Mouse (Mus musculus) c-Kit-negative CD71-positive TER-119-positive erythroid progenitor cells, embryonic 14.5 days (primary cell): ENCODE data around the gene Kctd8.

Experiments used
- DNase-seq: peaks from one replicate; pipeline ENCODE4 v3.0.0-alpha.2; 2013; ENCODE audit warnings: low read depth, low spot score

The Kctd8 gene

DNA sequence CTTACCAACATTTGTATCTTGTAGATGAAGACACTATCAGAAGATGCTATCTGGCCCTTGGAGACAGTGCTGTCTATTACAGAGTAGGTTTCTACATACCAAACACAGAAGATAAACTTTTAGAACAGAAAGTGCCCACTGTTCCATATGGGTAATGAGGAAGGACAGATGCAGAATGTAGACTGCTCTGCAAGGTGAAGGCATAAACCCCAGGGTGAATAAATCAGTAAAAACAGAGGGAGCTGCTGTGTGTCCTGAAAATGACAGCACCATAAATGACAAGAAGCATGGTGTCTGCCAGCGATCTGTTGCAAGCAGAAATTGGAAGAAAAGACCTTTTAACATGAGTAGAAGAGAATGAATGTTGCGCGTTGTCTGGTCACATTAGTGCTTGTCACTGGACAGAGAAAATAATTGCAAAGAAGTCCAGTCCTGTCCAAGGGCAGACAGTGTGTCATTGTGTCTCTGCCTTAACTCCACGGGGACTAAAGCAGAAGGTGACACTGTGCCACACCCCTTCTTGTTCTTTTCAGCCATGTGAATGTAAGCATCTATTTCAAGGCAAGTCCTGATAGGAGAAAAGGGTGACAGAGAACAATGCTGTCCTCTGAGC is 181.5 kb downstream of the Kctd8 start:
- DNase-seq, result no peak

- DNase-seq, result no peak
Observed at GRCm38 (mm10) chr5:69156489-69156888, 185.0 kb downstream of the Kctd8 start.

GRCm38 (mm10) chr5:69145827-69146226 is 195.7 kb downstream of the Kctd8 start:
- DNase-seq, result no peak

GRCm38 (mm10) chr5:69141082-69141481 is 200.4 kb downstream of the Kctd8 start:
- no peak for DNase-seq

DNA sequence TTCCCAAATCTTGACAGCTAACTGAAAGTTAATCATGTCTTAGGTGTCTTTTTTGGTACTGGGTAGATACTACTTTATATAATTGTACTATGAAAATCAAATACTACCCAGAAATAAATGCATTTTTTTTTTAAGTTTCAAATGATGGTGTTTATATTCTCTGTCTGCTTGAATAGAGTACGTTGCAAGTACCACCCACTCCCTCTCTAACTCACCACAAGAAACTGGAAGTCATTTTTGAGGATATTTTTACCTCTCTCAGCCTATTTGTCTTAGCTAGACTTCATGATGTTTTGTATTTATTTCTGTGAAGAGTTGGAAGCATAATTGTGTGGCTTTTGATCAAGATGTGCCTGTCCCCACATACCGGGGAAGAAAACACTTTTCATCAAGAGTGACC is 232.8 kb downstream of the Kctd8 start:
- DNase-seq, result no peak

- no peak for DNase-seq
Observed at GRCm38 (mm10) chr5:69088912-69089311, 252.6 kb downstream of the Kctd8 start.
